Mouse (Mus musculus): ENCODE data around the gene Bach2.

- TF ChIP-seq CTCF (IDR thresholded peaks at IDR 0.05; ENCODE audit: extremely low read depth, insufficient read depth, insufficient read length, insufficient replicate concordance) (no peak), POLR2A (IDR thresholded peaks at IDR 0.05; ENCODE audit: low read depth, low read length) (no peak)
Measured at GRCm38 (mm10) chr4:32501780-32502179, 263.2 kb downstream of the Bach2 start.

Data from spleen, adult 2 months (tissue).